18 mouse cellular contexts compared by ENCODE assay signal in the genomic region with DNA sequence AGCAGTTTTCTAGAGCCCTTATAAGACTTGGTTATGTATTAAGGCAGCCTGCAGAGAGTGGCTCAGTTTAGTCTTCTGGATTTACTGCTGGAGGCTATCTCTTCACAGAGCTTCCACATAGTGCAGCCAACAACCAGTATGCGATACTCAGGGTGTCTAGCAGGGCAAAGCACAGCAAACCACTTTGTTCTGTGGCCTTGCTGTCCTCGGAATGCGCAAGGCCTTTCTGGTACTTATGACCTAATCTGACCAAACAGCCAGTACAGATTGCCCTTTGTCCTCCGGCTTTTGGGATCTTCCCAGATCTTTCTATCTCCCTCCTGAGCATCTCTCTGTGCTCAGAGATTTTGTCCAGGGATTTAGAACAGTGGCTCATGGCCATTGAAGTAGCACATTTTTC. TPM values are rescaled to one million over a fixed set of nuclear protein-coding genes. Genes with fewer than 3 reads are reported as not detected.
DNase-seq lines count a peak whose midpoint lies in the region.
"Had no signal": no experiment of that assay in that cellular context is flagged by ENCODE, and none has a peak within 500 bp of the region (broad histone marks: within the 10 kb centered on the region; RNA-seq: fewer than 3 reads in every experiment).

No protein-coding gene starts in this region.

- peak; percentile 17 for DNase-seq in cerebellum, adult 9-11 months
- DNase-seq in cerebellum, postnatal 14 days: no peak
- peak; percentile 2 to 3 for DNase-seq in layer of hippocampus, postnatal 25 days (ENCODE audit: extremely low spot score in 1 of 2, low spot score in 1 of 2)
- DNase-seq in layer of hippocampus, adult 9-10 months (ENCODE audit: low spot score): no peak
- DNase-seq in adrenal gland, postnatal 10 days: peak; percentile 29
- peak; percentile 92 for DNase-seq in brain, adult 2 months (ENCODE audit: low read depth, low spot score)
- no peak for DNase-seq in spleen, postnatal 36 days (ENCODE audit: low spot score in 2 of 2)
- DNase-seq: B cell, adult 2 months; cerebellum, postnatal 10 days; forebrain, postnatal 0 days; gastrocnemius, adult 2 months; kidney, adult 2 months; kidney, postnatal 10 days; lung, embryonic 14.5 days; lung, postnatal 36 days; thymus, adult 2 months had no signal

RNA-seq across cellular contexts. Expression of a gene that starts 52.8 kb away (rescaled TPM):
- 1 to 10 TPM; 2.1 to 2.7 TPM for total RNA-seq in layer of hippocampus, postnatal 25 days (2021)
- total RNA-seq in adrenal gland, postnatal 10 days (2021): under 1 TPM; 0.15 to 0.76 TPM
- total RNA-seq: CH12.LX; hematopoietic stem cell, adult 5-6 weeks had no signal

Comparison
In these comparisons a context has a peak if more than half of its experiments do, and no peak if none do; other contexts are left out.
1. DNase-seq: peak in cerebellum, adult 9-11 months (single experiment), layer of hippocampus, postnatal 25 days (2 of 2), adrenal gland, postnatal 10 days (single experiment) and brain, adult 2 months (single experiment); none in cerebellum, postnatal 14 days (0 of 2), layer of hippocampus, adult 9-10 months (single experiment) and spleen, postnatal 36 days (0 of 2).